Mouse (Mus musculus): ENCODE data around the gene Zfp319.

Gene Zfp319

DNA sequence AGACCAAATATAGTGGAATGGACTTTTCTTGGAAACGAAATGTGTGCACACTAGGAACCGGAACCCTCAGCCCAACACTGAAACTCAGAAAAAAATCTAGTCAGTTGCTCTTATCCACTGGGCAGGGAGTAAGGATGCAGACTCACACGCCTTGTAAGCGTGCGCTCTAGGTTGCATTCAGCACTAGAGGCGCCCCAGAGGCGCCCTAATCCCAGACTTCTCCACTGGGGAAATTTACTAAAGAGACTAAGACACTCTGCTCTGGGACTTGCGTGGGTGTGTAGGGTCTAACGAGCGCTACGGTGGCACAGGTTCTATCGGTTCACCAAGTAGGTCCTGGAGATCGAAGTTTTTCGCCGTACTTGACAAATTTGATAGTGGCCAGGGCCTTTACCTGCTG lies 19.7 kb upstream of the Zfp319 start:
- no peak for DNase-seq (ENCODE audit: low read depth, low spot score)

DNA sequence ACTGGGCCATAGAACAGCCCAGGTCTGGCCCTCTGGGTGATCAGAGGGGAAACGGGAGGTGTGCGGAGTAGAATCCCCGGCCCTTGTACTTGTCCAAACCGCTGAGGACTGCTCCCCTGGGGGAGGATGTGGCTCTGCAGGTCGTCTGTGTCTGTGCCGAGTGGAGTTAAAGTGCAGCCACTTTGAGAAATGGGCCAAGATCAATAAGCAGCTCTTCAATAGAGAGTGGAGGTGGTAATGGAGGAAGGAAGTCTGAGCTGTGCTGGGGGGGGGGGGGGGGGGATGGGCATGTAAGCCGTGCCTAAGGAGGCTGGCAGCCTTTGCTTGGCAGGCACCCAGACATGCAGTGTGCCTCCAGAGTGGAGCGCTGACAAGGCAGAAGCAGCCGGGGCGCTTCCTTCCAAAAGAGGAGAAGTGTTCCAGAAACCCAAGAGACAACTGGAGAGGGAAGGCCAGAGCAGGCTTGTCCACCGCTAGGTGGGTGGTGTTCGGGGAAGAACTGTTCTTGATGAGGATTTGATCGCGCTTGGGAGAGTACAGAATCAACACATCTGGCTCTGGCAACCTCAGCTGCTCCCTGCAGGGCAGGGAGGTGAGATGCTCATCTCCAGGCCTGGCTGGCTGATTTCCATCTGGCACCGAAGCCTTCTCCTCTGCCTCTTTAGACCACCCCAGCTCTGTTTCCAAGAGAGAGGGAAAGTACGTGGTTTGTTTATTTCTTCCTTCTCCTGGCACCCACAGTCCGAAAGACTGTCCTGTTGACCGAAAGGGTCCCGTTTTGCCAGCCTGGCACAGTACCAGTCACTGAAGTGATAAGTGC lies 17.3 kb upstream of the Zfp319 start:
- no peak for DNase-seq (ENCODE audit: low read depth, low spot score)

DNA sequence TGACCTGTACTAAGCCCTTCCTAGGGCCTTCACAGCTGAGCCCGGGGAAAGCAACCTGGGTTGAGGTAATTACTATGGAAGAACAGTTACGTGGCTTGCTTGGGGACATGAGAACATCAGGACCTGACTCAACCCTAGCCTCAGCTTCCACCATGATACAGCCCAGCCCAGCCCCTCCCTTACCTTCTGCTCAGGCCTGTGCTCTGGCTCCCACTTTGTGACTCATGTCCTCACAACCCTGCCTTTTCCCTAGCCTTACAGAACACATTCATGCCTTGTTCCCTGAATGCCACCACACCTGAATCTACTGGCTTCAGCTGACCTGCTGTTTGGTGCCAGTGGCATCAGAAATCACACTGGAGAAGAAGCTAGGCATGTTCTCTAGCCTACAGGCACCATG lies 16.6 kb upstream of the Zfp319 start:
- no peak for DNase-seq (ENCODE audit: low read depth, low spot score)

DNA sequence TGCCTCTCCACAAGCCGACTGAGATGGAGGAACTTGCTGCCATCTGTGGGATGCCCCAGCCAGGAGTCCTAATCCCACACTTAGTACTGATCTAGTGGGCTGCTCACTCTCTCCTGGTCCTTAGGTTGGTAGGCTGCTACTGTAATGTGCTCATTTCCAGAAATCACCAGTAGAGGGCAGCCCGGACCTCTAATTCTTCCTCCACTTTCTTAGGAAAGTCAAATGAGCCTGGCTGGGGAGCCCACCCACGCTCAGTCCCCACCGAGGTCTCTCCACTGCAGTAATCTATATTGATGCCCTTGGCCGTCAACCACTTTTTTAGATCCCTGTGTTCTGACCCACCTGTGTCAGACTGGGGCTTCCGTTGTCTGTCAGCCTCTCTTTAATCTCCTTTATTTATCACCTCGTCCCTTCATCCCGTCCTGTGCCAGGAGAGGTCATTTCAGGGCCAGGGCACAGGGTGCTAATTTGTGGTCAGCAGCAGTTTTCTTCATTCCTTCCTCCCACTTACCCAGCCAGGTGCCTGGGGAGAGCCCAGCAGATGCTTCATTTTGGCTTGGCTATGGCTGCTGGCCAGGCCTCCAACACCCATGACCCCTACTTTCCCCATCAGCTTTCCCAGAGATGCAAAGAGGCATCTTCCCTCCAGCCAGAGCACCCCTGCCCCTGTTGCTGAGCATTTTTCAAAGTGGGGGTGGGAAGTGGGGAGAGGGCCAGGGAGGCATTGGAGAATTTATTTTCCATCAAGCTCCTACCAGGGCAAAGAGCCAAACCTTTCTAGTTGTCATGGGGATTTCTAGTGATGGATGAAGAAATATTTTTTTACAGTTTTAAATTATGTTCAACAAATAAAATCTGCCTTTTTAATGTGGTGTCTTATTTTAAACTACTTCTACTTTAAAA lies 15.1 kb upstream of the Zfp319 start:
- peak; percentile 22 for DNase-seq (ENCODE audit: low read depth, low spot score)

DNA sequence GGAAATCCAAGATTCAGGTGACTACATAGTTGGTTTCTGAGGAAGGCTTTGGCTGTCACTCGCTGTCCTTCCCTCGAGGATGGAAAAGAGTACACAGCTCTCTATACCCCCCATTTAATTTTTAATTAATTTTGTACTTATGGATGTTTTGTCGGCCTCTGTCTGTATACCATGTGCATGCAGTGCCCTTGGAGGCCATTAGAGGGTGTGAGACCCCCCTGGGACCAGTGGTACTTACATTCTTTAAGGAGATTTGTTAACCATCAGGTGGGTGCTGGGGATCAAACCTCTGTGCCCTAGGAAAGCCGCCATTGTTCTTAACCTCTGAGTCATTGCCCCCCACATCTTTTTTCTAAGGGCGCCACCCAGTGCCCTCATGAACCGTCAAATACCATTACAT lies 12.9 kb upstream of the Zfp319 start:
- no peak for DNase-seq (ENCODE audit: low read depth, low spot score)

DNA sequence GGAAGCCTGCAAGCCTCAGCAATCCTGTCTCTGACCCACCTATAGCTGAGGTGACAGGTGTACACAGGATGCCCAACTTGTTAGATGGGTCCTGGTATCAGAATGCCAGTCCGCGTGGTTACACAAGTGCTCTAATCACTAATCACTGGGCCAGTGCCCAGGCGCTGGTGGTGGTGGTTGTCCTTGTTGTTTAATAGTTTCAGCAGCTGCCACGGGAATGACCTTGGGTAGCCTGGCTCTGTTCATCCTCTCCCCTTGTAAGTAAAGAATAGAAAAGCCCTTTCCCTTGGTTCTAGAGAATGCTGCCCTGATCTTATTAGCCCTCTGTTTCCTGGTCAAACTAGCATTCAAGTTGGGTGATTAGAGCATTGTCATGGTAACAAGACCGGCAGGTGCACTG lies 10.0 kb upstream of the Zfp319 start:
- DNase-seq (ENCODE audit: low read depth, low spot score) = no peak

DNA sequence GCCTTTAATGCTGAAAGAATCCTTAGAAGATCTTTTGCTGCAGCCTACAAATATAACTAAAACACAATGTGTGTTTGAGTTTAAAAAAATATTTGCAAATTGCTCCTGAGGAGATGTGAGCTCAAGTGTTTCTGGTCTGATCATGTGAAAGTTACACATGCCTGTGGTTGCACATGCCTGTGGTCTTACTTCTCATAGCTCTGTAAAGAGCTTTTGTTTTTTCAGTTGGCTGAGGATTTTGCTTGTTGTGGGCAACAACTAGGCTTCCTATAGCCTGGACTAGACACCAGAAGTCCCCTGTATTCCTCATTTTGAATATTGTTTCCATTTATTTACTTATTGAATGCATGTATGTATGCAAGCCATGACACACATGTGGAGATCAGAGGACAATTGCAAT lies 4.6 kb upstream of the Zfp319 start:
- DNase-seq (ENCODE audit: low read depth, low spot score) = no peak

DNA sequence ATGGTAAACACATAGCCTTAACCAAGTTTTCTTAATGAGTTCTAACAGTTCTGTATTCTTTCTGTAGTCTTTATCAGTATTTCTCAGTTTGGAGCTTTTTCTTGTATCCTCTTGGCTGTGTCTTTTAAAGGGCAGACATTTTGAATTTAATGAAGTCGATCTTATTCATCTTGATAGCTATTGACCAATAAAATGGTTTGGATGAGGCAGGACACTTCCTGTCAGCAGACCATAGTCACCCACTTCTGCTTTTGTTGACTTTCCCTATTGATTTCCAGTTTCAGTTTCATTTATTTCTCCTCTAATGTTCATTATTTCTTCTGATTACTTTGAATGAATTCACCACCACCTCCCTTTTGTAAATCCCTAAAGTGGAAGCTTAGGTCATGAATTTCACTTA lies 4.0 kb upstream of the Zfp319 start:
- DNase-seq (ENCODE audit: low read depth, low spot score) = no peak

DNA sequence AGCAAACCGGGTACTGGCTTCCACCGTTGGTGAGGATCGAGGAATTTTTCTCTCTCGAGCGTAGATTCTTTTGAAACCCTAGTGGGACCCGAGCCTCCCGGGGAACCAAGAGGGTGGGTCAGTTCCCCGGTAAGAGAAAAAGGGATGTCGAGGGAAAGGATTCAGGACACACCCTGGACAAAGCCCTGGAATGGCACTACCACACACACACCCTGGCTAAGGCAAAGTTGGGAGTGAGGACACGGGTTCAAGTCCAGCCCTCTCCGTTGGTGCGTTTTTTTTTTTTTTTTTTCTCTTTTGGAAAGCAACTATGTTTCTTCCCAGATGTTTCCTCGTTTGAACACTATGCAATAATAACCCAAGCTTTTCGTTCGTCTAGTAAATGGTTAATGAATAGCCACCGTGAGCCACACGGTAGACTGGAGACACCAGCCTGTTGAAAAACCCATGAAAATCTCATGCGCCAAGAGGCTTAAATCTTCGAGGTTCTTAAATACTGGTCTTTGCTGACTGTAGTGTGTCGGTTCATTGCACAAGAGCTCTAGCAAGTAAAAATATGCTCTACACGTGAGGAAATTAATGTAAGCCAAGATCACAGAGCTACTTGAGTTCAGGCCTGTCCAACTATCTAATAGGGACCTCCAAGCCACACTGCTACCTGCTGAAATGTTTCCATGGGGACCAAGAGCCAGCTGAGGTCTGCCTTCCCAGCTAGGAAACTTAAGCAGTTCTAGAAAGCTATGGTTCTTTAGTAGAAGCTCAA lies 868 bp upstream of the Zfp319 start:
- DNase-seq (ENCODE audit: low read depth, low spot score) = no peak

DNA sequence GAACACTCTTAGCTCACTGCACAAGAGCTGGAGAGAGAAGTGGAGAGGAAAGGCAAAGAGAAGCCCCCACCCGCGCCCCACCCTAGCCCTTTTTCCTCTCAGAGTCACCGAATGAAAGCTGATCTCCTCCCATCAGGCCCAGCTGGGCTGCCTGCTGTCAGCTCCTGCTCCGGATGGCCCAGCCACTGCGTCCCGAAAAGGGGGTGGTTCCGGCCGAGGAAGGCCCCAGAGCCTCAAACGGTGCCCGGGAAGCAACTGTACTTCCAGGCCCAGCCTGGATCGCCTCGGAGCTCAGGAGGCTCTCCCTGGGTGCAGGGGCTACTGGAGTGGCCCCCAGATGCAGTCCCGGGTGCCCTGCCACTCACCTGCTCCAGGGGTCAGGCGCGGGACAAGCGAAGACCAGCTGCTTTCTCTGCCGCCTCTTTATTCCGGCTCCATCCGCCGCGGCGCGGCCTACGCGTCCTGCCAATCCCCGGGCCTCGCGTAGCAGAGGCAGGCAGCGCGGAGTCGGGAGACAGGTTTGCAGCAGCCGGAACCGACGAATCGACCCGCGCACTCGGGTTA lies 512 bp downstream of the Zfp319 start:
- no peak for DNase-seq (ENCODE audit: low read depth, low spot score)

DNA sequence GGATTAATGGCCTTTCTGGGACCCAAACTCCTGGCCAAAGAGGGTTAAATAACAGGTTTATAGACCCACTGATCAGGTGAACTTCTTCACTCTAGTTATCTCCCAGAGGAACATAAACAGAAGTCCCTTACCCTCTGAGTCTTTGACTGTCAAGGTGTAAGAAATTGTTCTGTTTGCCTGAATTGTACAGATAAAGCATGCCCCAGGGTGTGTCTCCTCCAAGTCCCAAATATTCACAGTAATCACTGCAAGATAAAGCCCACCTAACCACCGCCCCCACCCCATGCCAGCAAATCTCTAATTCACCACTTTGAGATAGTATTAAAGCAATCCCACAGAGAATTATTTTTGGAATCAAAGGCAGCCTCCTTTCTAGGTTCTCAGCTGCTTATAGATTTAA lies 1.4 kb downstream of the Zfp319 start:
- no peak for DNase-seq (ENCODE audit: low read depth, low spot score)

DNA sequence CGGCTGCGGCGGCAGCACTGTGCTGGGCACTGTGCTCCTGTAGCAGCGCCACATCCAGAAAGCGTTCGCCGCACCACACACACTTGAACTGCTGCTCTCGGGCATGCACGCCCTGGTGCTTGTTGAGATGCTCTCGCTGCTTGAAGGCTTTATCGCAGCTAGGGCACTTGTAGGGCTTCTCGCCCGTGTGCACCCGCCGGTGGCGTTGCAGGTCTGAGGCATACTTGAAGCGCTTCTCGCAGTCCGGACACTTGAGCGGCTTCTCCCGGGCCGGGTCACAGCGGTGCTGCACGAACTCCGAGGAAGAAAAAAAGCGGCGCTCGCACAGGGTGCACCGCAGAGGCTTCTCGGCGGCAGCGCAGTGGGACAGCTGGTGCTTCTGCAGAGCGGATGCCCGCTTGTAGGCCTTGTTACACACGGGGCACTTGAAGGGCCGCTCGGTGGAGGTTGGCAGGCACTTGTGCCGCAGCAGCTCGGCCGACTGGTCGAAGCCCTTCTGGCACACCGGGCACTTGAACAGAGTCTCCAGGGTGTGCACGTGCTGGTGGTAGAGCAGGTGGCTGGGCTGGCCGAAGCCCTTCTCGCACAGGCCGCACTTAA lies 3.8 kb downstream of the Zfp319 start:
- no peak for DNase-seq (ENCODE audit: low read depth, low spot score)

DNA sequence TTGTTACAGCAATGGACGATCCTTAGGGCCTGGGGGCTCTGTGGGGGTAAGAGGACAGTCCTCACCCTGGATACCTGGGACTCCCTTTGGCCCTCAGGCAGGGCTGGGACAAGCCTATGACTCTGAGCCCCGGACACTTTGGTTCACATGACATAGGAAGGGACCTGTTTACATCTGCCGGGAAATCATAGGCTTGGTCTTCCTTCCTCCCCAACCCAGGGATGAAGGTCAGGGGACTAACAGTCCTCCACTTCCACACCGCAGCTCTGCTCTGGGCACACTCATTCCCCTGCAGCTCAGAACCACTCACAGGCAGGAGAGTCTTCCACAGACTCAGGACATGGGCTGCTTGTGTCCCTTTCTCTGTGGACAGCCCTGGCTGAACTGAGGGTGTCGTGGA lies 4.9 kb downstream of the Zfp319 start:
- DNase-seq (ENCODE audit: low read depth, low spot score) = no peak

DNA sequence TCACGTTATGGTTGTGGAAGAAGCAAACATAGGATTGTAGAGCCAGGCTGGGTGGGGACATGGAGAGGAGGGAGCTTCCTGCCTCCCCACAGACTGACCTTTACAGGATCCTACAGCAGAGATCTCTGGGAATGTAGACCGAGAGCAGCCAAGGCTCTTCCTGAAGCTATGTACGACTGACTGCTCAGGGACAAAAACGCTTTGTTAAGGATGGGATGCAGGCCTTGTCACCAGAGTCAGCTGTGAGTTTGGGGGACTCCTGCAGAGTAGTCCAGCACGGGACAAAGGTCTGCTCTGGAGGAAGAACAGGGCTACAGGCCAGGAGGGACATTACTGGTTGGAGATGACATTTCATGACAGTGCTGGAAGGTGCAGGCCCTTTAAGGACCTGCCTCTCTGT lies 7.1 kb downstream of the Zfp319 start:
- no peak for DNase-seq (ENCODE audit: low read depth, low spot score)

DNA sequence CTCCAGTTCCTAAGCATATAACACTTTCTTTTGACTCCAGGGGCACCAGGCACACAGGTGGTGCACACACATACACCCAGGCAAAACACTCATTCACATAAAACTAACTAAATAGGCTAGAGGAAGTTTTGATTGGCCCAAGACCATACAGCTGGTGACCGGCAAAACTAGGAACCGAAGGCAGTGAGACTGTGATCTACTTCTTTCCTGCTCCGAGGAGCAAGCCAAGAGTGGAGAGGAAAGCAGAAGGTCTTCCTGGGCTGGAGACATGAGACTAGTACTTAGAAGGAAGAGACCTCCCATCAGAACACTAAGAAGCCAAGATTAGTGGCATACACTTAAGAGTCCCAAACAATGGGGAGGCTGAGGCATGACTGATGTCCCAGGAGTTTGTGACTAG lies 8.5 kb downstream of the Zfp319 start:
- no peak for DNase-seq (ENCODE audit: low read depth, low spot score)

DNA sequence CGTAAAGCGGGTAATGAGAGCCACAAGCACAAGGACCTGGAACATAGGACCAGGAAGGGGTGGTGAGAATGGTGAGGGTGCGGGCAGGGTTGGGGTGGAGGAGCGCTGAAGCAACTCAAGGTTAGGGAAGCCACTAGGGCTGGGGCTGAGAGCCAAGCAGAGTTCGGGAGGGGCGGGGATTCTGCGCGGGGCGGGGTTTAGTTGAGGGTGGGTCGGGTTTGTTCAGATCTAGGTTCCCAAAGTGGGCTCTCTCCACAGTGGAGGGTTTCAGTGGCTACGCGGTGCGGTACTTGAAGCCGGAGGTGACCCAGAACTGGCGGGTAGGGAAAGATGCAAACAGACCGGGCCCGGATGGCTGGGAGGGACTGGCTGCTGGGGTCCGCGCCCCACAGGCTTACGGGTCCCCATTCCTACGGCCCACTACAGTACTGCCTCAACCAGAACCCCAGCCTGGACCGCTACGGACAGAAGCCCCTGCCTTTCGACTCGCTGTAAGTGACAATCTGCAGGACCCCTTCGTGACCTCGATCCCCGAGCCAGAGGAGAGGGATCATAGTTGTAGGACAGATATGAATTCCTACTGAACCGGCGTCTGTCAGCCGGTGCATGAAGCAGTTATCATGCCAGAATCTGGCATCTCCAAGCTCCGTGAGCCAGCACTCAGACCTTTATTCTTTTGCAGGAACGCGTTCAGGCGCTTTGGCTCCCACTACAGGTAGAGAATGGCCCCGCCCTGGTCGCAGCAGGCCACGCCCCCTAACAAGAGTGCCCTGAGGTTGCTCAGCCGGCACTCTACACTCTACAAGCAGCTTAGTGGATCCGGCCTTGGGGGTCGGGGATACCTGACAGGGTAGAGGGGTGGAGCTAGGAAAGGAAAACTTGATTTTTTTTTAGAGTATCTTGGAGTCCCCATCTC lies 11.3 kb downstream of the Zfp319 start:
- no peak for DNase-seq (ENCODE audit: low read depth, low spot score)

DNA sequence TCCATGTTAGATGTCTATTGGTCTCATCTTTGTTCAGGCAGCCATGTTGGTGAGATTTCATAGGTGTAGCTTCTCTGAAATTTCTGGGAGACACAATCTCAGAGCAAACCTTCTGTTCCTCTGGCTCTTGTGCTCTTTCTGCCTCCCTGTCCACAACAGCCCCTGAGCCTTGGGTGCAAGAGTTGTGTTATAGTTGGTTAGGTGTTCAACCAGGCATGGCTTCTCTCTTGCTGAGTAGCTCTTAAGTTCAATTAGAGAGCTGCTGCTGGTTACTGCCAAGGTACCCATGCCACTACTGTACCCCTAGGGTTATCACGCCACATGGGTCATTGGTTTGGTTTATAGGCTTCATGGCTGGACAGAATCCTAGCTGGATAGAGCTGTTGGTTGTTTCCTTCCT lies 16.4 kb downstream of the Zfp319 start:
- no peak for DNase-seq (ENCODE audit: low read depth, low spot score)

DNA sequence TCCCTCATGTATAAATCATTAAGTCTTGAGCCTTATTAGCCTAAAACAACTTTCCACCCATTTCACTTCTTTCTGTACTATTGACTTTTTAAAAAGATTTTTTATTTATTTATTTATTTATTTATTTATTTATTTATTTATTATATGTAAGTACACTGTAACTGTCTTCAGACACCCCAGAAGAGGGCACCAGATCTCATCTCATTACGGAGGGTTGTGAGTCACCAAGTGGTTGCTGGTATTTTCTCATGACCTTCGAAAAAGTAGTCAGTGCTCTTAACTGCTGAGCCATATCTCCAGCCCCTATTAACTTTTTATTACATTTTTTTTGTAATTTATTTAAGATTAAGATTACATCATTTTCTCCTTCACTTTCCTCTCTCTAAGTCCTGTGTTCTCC lies 17.0 kb downstream of the Zfp319 start:
- DNase-seq (ENCODE audit: low read depth, low spot score) = no peak

DNA sequence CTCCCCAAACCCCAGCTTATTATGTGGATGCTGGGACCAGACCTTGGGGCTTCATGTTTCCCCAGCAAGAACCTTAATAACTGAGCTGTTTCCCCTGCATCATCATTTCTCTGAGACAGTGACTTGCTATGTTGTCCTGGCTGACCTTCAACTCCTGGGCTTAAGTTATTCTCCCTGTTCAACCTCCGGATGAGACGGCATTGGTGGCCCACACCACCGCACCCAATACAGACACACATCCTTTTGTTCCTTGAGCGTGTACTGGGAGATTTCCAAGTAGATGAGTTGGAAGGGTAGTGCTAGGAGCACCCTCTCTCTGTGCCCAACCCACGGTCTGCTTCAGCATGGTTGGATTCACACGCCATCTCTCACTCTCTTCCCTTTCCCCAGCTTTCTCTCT lies 17.9 kb downstream of the Zfp319 start:
- no peak for DNase-seq (ENCODE audit: low read depth, low spot score)

DNA sequence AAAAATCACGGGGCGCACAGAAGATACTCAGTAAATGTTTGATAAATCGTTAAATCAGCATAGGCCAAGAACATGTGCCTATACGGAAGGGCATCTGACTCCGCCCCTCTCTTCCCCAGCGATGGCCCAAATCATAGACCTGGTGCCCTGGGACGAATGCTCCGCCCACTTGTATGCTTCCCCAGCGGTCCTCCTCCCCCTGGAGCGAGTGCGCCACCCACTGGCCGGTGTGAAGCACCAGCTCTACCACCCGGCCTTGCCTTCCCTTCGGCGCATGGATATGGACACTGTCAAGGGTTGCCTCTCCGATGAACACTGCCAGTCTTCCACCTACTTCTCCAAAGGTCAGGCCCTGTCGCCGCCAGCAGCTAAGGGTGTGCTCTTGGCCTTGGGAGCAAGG lies 18.9 kb downstream of the Zfp319 start:
- DNase-seq (ENCODE audit: low read depth, low spot score) = no peak
